Mouse (Mus musculus) brown adipose tissue, adult 24 weeks (tissue): ENCODE results near the gene Tcf12. TPM values are rescaled to one million over a fixed set of nuclear protein-coding genes. Genes with fewer than 3 reads are reported as not detected.

Source experiments
- H3K27ac ChIP-seq: fragments of 200-500 bp; replicated peaks from 2 replicates; pipeline ENCODE4 v1.5.1; 2012; ENCODE audit warnings: low read depth, mild to moderate bottlenecking, low read length
- H3K4me1 ChIP-seq: fragments of 200-500 bp; 2 replicates; pipeline ENCODE4 v1.6.1; 2012; ENCODE audit warnings: low read length, mixed read lengths; ENCODE audit not compliant: control insufficient read depth, insufficient read depth, insufficient read length
- H3K4me3 ChIP-seq: fragments of 200-500 bp; 2 replicates; pipeline ENCODE4 v1.5.1; 2012; ENCODE audit warnings: low read depth, mild to moderate bottlenecking, low read length, moderate library complexity; ENCODE audit not compliant: insufficient read depth
- polyA plus RNA-seq: library from polyadenylated mRNA; stranded (reverse); fragments of >200 nt; gene quantifications from 2 replicates; pipeline ENCODE4 v1.2.4, GENCODE M21; 2012; ENCODE audit not compliant: missing spikeins, insufficient read depth, insufficient read length

Tcf12 gene
- polyA plus RNA-seq, 1 experiment = 32.8 TPM

- H3K4me3 ChIP-seq = no peak overlapping the region
- peaks cover 11% of the 10 kb centered on the region for H3K4me1 ChIP-seq
- H3K27ac ChIP-seq = no peak overlapping the region
These were observed 176.8 kb downstream of the Tcf12 start for GRCm38 (mm10) chr9:71934833-71935232.

GRCm38 (mm10) chr9:71931965-71932364 lies 179.7 kb downstream of the Tcf12 start:
- H3K27ac ChIP-seq = no peak overlapping the region
- peaks cover 9% of the 10 kb centered on the region for H3K4me1 ChIP-seq
- H3K4me3 ChIP-seq = no peak overlapping the region

- Histone ChIP-seq H3K4me1 (peaks cover 9% of the 10 kb centered on the region), H3K4me3 (no peak overlapping the region), H3K27ac (no peak overlapping the region)
These were observed 180.3 kb downstream of the Tcf12 start for GRCm38 (mm10) chr9:71931358-71931715.

- H3K27ac ChIP-seq = no peak overlapping the region
- no peak overlapping the region for H3K4me3 ChIP-seq
- H3K4me1 ChIP-seq = peaks cover 9% of the 10 kb centered on the region
These were observed 181.0 kb downstream of the Tcf12 start for GRCm38 (mm10) chr9:71930431-71931357.

- Histone ChIP-seq H3K27ac (no peak overlapping the region), H3K4me3 (no peak overlapping the region), H3K4me1 (no peaks in the 10 kb centered on the region; the same call in none of the 2 replicates)
These were observed 195.1 kb downstream of the Tcf12 start for GRCm38 (mm10) chr9:71916662-71916953.

GRCm38 (mm10) chr9:71915871-71916661 lies 195.6 kb downstream of the Tcf12 start:
- no peak overlapping the region for H3K4me3 ChIP-seq
- H3K27ac ChIP-seq = no peak overlapping the region
- H3K4me1 ChIP-seq = no peaks in the 10 kb centered on the region; the same call in none of the 2 replicates

GRCm38 (mm10) chr9:71906522-71906921 lies 205.1 kb downstream of the Tcf12 start:
- H3K4me3 ChIP-seq = no peak overlapping the region
- H3K4me1 ChIP-seq = no peaks in the 10 kb centered on the region
- no peak overlapping the region for H3K27ac ChIP-seq

- Histone ChIP-seq H3K4me3 (no peak overlapping the region), H3K4me1 (peaks cover 8% of the 10 kb centered on the region; the same call in 1 of the 2 replicates), H3K27ac (no peak overlapping the region)
These were observed 212.8 kb downstream of the Tcf12 start for GRCm38 (mm10) chr9:71898852-71899251.

- Histone ChIP-seq H3K27ac (peak overlapping the region; percentile 15; the same call in 1 of the 2 replicates), H3K4me1 (peaks cover 8% of the 10 kb centered on the region; the same call in 1 of the 2 replicates), H3K4me3 (no peak overlapping the region)
These were observed 214.3 kb downstream of the Tcf12 start for GRCm38 (mm10) chr9:71897399-71897798.

- H3K4me3 ChIP-seq = no peak overlapping the region
- H3K4me1 ChIP-seq = peaks cover 8% of the 10 kb centered on the region; the same call in 1 of the 2 replicates
- H3K27ac ChIP-seq = peak overlapping the region; percentile 63
These were observed 215.5 kb downstream of the Tcf12 start for GRCm38 (mm10) chr9:71895931-71896724.

GRCm38 (mm10) chr9:71895291-71895690 lies 216.4 kb downstream of the Tcf12 start:
- no peak overlapping the region for H3K27ac ChIP-seq
- H3K4me1 ChIP-seq = peaks cover 8% of the 10 kb centered on the region; the same call in 1 of the 2 replicates
- no peak overlapping the region for H3K4me3 ChIP-seq

- Histone ChIP-seq H3K4me3 (no peak overlapping the region), H3K4me1 (peaks cover 8% of the 10 kb centered on the region; the same call in 1 of the 2 replicates), H3K27ac (no peak overlapping the region)
These were observed 216.8 kb downstream of the Tcf12 start for GRCm38 (mm10) chr9:71894943-71895286.

- Histone ChIP-seq H3K4me3 (no peak overlapping the region), H3K4me1 (peaks cover 8% of the 10 kb centered on the region; the same call in 1 of the 2 replicates), H3K27ac (no peak overlapping the region)
These were observed 217.3 kb downstream of the Tcf12 start for GRCm38 (mm10) chr9:71894246-71894942.

- H3K27ac ChIP-seq = no peak overlapping the region
- no peaks in the 10 kb centered on the region for H3K4me1 ChIP-seq
- no peak overlapping the region for H3K4me3 ChIP-seq
These were observed 223.2 kb downstream of the Tcf12 start for GRCm38 (mm10) chr9:71888450-71888849.
